Mouse (Mus musculus) sigmoid colon, adult 10 weeks (tissue): ENCODE measurements around the gene Smim4. TPM values are rescaled to one million over a fixed set of nuclear protein-coding genes. Genes with fewer than 3 reads are reported as not detected.

ENCODE experiments used
- polyA plus RNA-seq: library from polyadenylated mRNA; stranded (reverse); fragments of 350-450 nt; fragmentation: Illumina TruSeq; extraction: RNeasy Lipid Tissue Mini Kit (QIAGEN cat#74804); gene quantifications from one replicate; pipeline ENCODE4 v1.2.3, GENCODE M21; 2014; ENCODE audit warnings: low read depth, low replicate concordance

The Smim4 gene
- polyA plus RNA-seq: 6.5 TPM

DNA sequence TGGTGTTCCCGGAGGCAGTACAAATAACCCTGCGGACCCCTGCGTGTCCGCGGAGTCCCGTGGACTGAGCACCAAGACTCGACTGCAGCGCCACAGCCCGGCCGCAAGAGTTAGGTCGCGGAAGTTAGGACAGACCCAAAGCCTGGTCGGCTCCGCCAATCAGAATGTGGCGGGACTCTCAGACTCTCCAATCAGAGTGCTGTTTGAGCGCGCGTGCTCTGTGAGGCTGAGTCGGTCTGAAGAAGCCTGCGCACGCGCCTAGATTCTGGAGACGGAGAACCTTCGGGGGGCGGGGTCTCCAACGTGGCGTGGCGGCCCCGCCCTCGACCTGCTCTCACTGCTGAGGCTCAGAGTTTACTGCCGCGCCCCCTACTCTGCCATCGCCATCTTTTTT is at the start of gene Smim4:
TSS of gene Smim4 (minus strand) at position 131 of the 394 bp plus-strand sequence.

DNA sequence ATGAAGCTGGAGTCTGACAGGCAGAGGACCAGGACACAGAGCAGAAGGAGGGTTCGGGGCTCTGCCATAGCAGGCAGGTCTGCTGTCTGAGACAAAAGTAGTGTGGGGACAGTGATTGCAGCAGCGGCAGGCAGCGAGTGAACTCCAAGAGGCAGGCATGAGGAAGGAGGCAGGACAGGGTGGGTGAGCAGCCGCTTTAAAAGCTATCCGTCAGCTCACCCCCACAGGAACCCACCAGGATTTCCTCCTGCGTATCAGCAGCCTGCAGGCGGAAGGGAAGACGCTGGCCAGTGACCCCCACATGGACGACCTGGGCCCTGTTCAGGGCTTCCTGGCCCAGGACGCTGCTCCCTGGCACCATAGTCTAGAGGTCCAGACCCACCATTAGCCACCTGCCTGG is 39.7 kb upstream of the Smim4 start, which contains the start of gene Stab1:
TSS of gene Stab1 (minus strand) at position 217 of the 400 bp plus-strand sequence.

DNA sequence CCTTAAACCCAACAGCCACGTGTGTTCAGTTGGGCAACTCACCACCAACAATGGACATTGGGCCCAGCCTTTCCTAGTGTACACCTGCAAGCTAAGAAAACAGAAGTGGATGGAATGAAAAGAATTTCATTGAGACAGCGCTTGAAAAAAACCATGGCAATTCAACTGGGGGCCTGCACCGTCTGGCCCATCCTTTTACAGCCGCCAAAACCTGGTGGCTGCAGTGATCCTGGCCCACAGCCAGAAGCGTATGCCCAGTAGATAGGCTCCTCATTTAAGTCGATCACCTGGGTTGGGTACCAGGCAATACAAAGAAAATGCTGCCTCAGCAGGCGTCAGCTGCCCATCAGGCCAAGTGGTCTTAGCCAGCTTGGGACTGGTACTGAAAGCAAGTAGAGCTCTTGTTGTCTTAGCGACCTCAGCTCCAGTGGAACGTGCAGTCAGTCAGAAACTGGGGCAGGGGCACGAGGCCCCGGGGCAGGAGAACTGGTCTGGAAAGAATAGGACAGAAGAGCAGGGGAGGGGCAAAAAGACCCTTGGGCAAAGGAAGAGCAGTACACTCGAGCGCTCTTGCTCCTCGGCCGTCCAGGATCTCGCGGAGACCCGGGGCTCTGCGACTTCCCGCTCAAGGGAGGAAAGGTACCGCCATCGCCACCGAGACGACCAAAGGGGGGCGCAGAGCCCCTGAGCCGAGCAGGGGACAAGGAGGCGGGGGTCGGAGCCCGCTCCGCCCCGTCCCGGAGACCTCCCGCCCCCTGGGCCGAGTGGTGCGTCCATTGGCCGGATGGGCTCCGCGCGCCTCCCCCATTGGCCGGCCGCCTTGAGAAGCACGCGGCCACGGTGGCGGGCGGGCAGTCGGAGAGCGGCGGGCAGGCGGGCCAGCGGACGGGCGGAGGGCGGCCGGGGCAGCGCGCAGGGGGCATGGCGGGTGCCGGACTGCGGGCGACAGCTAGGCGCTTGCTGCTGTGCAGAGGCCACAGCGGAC is 1.8 kb upstream of the Smim4 start, which contains the start of gene Nt5dc2:
TSS of gene Nt5dc2 (plus strand) at position 818 of the 985 bp plus-strand sequence.

Other genes starting within 250 kb of the Smim4 start
- 8.3 TPM for gene Mustn1, start 249.8 kb downstream of the Smim4 start, polyA plus RNA-seq
- not detected for gene Itih4, start 242.5 kb downstream of the Smim4 start, polyA plus RNA-seq
- gene Itih3, start 205.2 kb downstream of the Smim4 start, polyA plus RNA-seq: 0.19 TPM
- gene Itih1, start 185.7 kb downstream of the Smim4 start, polyA plus RNA-seq: not detected
- 16.5 TPM for gene Nek4, start 177.6 kb downstream of the Smim4 start, polyA plus RNA-seq
- 78.8 TPM for gene Glt8d1, start 127.6 kb downstream of the Smim4 start, polyA plus RNA-seq
- 331 TPM for gene Spcs1, start 127.3 kb downstream of the Smim4 start, polyA plus RNA-seq
- gene Pbrm1, start 109.8 kb downstream of the Smim4 start, polyA plus RNA-seq: 84.8 TPM
- gene Gnl3, start 109.8 kb downstream of the Smim4 start, polyA plus RNA-seq: 120 TPM
- not detected for gene Nt5dc2, start 2.1 kb upstream of the Smim4 start, polyA plus RNA-seq
- 17.6 TPM for gene Stab1, start 39.7 kb upstream of the Smim4 start, polyA plus RNA-seq
- gene Tnnc1, start 79.4 kb upstream of the Smim4 start, polyA plus RNA-seq: not detected
- 76.7 TPM for gene Nisch, start 88.0 kb upstream of the Smim4 start, polyA plus RNA-seq
- gene Sema3g, start 88.9 kb upstream of the Smim4 start, polyA plus RNA-seq: 0.60 TPM
- gene Phf7, start 122.4 kb upstream of the Smim4 start, polyA plus RNA-seq: 9.1 TPM
- 4.8 TPM for gene Bap1, start 122.5 kb upstream of the Smim4 start, polyA plus RNA-seq
- gene Dnah1, start 194.9 kb upstream of the Smim4 start, polyA plus RNA-seq: not detected
- gene Capn7, start 207.7 kb upstream of the Smim4 start, polyA plus RNA-seq: 157 TPM